Mouse (Mus musculus) CH12F3 (cell line): ENCODE measurements around the gene Mpig6b.

Experiments
- in situ Hi-C: fragments of 300-500 bp; cut with MboI; formaldehyde crosslinking; loops from 2 replicates; pipeline ENCODE4 v1.14.3; 2020; ENCODE audit warnings: low sequenced_read_pairs

Mpig6b gene

DNA sequence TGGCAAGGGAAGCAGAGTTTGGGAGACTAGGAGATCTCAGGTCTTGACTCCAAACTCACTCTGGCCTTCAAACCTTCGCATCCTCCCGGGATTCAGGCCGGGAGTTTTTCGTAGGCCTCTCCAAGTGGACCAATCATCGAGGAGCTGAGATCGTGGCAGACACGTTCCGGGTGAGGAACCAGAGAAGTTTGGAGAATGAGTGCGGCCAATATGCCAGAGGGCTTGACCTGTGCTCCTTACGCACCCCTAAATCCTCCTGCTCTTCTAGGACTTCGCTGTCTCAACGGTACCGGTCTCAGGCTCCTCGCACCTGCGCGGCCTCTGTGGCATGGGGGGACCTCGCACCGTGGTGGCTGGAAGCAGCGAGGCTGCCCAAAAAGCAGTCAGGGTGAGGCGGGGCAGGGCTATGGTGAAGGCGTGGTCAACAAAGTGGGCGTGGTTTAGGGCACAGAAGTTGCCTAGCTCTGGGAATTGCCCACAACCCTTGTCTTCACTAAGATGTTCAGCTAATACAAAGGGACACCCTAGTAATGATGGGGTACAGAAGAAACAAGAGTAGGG is 5.2 kb downstream of the Mpig6b start:
- in situ Hi-C loops = no loop called here

- in situ Hi-C loops = no loop called here
Measured at GRCm38 (mm10) chr17:35060071-35060470, 5.9 kb downstream of the Mpig6b start.

GRCm38 (mm10) chr17:35058911-35059892 is 6.8 kb downstream of the Mpig6b start, which contains the start of gene Ddah2:
Ddah2 (plus strand) TSS chr17:35059035.
- in situ Hi-C loops = no loop called here

DNA sequence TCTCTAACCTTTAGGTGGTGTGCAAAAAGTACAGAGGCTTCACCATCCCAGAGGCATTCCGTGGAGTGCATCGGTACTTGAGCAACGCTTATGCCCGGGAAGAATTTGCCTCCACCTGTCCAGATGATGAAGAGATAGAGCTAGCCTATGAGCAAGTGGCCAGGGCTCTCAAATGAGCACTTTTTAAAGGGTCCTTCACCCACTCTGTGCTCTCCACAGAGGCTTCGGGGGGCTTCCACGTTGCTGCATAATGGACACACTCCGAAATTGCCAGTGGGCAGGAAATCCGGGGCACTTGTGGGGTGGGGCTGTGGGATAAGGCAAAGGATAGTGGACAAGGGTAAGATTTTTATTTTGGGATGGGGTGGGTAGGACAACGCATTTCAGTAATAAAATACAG is 7.7 kb downstream of the Mpig6b start:
- in situ Hi-C loops = no loop called here

- in situ Hi-C loops = no loop called here
Measured at GRCm38 (mm10) chr17:35057090-35057489, 8.9 kb downstream of the Mpig6b start.

DNA sequence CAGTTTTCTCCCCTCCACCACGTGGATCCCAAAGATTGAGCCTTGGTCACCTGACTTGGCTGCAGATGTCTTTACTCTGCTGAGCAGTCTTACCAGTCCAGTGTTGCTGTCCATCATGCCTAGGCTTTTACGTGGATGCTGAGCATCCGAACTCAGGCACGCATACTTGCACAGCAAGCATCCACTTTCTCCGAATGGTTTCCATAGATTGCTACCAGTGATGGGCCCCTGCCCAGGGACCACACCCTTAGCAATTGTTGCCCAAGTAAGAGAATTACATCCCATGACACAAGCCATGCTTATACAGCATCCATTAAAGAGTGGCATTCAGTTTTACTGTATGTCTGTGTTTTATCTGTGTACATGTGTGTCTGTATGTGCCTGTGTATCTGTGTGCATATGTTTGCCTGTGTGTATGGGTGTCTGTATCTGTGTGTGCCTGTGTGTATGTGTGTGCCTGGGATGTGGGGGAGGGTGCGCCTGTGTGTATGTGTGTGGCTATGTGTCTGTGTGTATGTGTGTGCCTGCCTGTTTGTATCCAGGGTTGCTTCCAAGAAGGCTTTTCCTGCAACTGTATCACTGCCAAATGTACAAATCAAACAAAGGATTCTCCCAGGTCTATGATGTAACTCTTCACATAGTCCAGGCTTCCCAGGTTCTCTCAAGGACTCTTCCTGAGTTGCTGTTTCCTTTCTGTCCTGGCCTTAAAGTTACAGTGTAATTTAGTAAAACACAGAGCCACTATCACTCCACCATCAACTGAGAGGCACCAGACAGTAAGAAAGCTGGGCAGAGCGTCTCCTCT is 10.1 kb downstream of the Mpig6b start:
- in situ Hi-C loops = no loop called here

GRCm38 (mm10) chr17:35052271-35052798 is 13.6 kb downstream of the Mpig6b start:
- in situ Hi-C loops = no loop called here

DNA sequence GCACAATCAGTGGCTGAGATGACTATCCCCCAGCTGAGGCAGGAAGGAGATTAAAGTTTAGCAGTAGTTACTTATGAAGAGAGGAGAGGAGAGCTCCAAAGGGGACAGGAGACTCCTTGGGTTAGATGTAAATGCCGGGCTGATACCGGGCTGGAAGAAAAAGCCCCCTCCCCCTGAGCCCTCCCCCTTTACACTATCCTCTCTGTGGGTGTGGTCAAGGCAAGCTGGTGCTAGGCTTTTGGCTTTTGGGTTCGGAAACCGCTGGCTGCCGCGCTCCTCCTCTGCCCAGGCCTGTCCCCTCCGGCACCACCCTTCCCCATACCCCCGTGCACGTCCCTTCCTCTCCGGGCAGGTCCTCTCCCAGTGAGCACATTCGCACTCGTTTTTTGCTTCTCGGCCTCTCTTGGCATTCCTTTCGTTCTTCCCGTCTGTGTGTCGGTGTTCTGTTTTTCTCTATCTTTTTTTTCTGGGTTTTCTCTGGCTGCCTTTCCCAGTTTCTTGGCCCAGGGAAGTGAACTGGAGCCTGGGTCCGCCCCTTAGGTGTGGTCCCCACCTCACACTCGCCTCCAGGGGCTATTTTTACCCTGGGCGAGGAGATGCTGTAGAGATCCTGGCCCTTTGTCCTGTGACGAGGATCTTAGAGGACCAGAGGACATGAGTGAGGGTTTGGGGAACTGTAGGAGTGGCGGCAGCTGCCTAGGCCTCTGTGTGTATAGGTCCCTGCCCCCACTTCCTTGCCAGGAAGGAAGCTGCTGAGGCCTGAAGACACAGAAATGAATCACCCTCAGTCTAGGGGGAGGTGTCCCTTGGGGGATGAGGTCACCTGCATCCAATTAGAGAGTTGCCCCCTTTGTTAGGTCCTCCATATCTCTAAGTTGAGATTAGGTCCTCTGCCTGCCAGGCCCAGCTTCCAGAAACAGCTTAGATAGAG is 14.6 kb downstream of the Mpig6b start:
- in situ Hi-C loops = no loop called here

DNA sequence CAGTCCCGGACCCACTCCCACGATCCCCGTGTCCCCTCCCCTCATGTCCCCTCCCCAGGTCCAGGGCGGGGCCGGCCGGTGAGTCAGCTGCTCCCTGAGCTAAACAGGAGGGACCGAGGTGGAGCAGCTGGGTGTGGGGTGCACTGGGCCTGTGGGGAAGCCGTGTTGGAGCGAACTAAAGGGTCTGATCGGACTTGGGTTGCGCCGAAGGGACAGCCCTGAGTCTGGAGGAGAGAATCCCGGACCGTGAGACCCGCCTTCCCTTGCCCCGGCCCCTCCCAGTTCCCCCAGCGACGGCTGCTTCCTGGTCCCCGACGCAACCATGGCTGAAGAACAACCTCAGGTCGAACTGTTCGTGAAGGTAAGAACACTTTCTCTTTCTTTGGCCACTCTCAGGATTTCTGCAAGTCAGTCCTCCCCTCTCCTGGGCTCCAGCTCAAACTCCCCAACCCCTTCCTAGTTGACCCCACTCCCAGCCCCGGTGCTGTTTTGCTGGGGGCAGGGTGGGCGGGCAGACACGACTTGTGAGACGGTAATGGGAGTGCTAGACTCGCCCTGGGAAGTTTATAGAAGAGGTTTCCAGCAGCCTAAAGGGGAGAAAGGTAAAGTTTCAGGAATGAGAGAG is 15.7 kb downstream of the Mpig6b start:
- in situ Hi-C loops = no loop called here

DNA sequence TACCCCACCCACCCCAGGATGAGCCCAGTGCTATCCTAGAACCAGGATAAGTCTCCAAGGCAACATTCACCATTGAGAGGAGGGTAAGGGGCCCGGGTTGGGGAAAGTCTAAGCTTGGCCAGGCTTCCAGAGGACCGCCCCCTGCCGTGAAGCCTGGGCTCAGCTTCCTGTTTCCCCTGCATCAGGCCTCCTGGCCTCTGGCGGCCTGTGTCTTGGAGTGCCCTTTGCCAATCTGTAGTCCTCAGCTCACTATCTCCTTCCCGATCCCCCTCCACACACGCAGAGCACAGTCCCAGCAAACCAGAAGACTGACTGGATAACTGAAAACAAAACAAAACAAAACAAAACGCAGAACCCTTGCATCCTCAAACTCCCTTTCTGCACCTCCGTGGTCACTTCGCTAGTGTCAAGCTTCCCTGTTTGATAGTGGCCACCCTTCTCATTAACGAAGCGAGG is 16.4 kb downstream of the Mpig6b start, which contains the start of gene Clic1:
Gene Clic1, plus strand, starts transcription at position 406 of the 456 bp plus-strand sequence.
- in situ Hi-C loops = no loop called here

DNA sequence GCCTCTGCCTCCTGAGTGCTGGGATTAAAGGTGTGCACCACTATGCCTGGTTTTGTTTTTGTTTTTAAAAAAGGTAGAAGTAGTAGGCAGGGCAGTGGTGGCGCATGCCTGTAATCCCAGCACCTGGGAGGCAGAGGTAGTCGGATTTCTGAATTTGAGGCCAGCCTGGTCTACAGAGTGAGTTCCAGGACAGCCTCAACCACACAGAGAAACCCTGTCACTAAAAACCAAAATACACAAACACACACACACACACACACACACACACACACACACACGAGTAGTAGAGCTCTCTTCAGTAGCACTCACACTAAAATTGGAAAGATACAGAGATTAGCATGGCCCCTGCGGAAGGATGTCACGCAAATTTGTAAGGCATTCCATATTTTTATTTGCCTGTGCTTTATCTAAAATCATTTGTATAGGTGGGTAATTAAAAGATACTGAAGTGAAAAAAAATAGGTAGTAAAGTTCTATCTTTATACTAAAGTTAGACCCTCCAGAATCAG is 17.0 kb downstream of the Mpig6b start:
- in situ Hi-C loops = no loop called here

- in situ Hi-C loops = no loop called here
Measured at GRCm38 (mm10) chr17:35048149-35048931, 17.6 kb downstream of the Mpig6b start.

DNA sequence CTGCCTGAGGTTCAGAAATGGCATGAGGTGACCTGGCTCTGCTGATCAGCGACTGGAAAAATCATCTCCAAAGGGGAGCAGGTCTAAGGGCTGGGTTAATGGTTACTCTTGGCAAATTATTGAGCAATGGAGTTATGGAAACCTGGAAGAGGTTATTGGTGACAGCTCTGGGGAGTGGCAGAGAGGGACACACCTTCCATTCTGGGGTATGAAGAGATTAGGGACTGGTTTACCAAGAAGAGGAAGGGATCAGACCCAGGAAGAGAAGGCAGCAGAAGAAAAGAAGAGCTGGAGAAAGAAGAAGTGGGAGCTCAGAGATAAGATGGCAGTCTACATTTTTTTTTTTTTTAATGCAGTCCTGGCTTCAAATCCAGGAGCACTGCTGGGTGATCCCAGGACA is 18.3 kb downstream of the Mpig6b start:
- in situ Hi-C loops = no loop called here

GRCm38 (mm10) chr17:35046681-35047455 is 19.1 kb downstream of the Mpig6b start, which contains the start of gene Msh5:
Msh5 (minus strand) TSS chr17:35046745.
- in situ Hi-C loops = no loop called here

GRCm38 (mm10) chr17:35045807-35046680 is 19.9 kb downstream of the Mpig6b start:
- in situ Hi-C loops = no loop called here
